ENCODE assay signal across 9 mouse cellular contexts in the genomic region with DNA sequence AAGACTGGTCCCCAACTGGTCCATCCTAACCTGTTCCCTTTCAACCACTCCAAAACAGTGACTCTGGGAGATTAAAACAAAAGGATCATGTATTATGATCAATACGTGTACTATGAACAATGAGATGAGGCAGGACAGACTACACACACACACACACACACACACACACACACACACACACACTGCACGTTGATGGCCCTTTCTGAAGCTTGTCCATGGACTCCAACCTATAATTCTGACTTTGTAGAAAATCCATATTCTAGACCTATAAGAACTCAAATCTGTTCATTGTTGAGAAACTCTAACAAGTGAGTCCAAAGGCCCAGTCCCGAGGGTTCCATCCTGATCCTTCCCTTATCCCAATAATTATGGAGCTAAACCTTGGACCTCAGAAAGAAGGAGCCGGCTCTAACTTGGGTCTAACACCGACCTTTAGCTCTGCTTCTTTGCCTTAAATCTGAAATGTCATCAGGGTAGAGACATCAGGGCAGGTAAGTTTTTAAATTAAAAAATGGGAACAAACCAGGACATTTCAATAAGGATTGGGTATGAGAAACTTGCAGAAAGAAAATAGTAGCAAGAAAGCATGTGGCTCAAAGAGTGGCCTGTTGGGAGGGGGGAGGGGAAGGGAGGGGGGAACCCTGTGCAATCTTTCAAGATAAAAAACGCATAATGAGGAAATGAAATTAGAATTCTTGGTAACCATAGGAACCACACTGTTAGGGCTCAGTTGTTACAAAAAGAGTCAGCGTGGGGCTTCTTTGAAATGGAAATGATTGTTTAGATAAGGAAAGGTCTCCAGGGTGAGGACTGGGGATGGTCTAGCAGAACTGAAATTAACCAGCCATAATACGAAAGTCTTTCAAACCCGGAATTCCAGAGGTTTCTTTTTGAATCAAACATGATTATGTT.
DNase-seq lines count a peak whose midpoint lies in the region; ATAC-seq lines count a peak whose summit lies in the region.
"Had no signal": no experiment of that assay in that cellular context is flagged by ENCODE, and none has a peak within 500 bp of the region (broad histone marks: within the 10 kb centered on the region; RNA-seq: fewer than 3 reads in every experiment).

No protein-coding gene starts in this region.

- 47% methylated on average over 9 of the region's 9 CpGs for WGBS in kidney, embryonic 16.5 days
- WGBS in embryonic facial prominence, embryonic 10.5 days: 45% methylated on average over 9 of the region's 9 CpGs
- WGBS in hindbrain, embryonic 16.5 days: 30% methylated on average over 9 of the region's 9 CpGs
- 44% methylated on average over 9 of the region's 9 CpGs for WGBS in neural tube, embryonic 12.5 days

- no peak overlapping the region for H3K27ac ChIP-seq in kidney, embryonic 16.5 days (ENCODE audit: low read length)
- H3K27ac ChIP-seq in embryonic facial prominence, embryonic 10.5 days (replicated peaks): peak overlapping the region; percentile 37
- 0 out of 2 replicates have a peak overlapping the region, but pooled peaks have one; percentile 12 for H3K27ac ChIP-seq in hindbrain, embryonic 16.5 days (ENCODE audit: low read depth, low read length)
- no peak overlapping the region for H3K27ac ChIP-seq in neural tube, embryonic 12.5 days
- H3K27ac ChIP-seq: limb, embryonic 13.5 days had no signal

- no peak for DNase-seq in kidney, adult 9 months
- DNase-seq in embryonic facial prominence, embryonic 10.5 days (ENCODE audit: low spot score): no peak
- no peak for DNase-seq in ovary, postnatal 36 days (ENCODE audit: low spot score)
- DNase-seq in right cerebral cortex, postnatal 25 days: no peak
- no peak for DNase-seq in left cerebral cortex, adult 18-20 months (ENCODE audit: low spot score in 2 of 2)

- H3K9me3 ChIP-seq in kidney, embryonic 16.5 days (ENCODE audit: low read length): no peaks in the 10 kb centered on the region
- H3K9me3 ChIP-seq in embryonic facial prominence, embryonic 10.5 days: no peaks in the 10 kb centered on the region
- H3K9me3 ChIP-seq in hindbrain, embryonic 16.5 days (ENCODE audit: control insufficient read depth, low read length): no peaks in the 10 kb centered on the region
- no peaks in the 10 kb centered on the region for H3K9me3 ChIP-seq in neural tube, embryonic 12.5 days
- H3K9me3 ChIP-seq: limb, embryonic 13.5 days had no signal

- H3K4me3 ChIP-seq in kidney, embryonic 16.5 days (ENCODE audit: low read length): no peak overlapping the region
- no peak overlapping the region for H3K4me3 ChIP-seq in embryonic facial prominence, embryonic 10.5 days
- H3K4me3 ChIP-seq in hindbrain, embryonic 16.5 days (ENCODE audit: low read length): no peak overlapping the region
- no peak overlapping the region for H3K4me3 ChIP-seq in neural tube, embryonic 12.5 days
- H3K4me3 ChIP-seq: limb, embryonic 13.5 days had no signal

- H3K4me1 ChIP-seq in kidney, embryonic 16.5 days (ENCODE audit: insufficient read depth, low read length): peaks cover 11% of the 10 kb centered on the region
- peaks cover 21% of the 10 kb centered on the region for H3K4me1 ChIP-seq in embryonic facial prominence, embryonic 10.5 days
- H3K4me1 ChIP-seq in hindbrain, embryonic 16.5 days (ENCODE audit: control insufficient read depth, insufficient read depth, low read depth, low read length): peaks cover 7% of the 10 kb centered on the region; the same call in 1 of the 2 replicates
- H3K4me1 ChIP-seq in neural tube, embryonic 12.5 days: peaks cover 5% of the 10 kb centered on the region; the same call in 1 of the 2 replicates

- H3K9ac ChIP-seq in kidney, embryonic 16.5 days (replicated peaks; ENCODE audit: low read length): no peak overlapping the region
- H3K9ac ChIP-seq in hindbrain, embryonic 16.5 days (ENCODE audit: low read depth, low read length): no peak overlapping the region
- no peak overlapping the region for H3K9ac ChIP-seq in neural tube, embryonic 12.5 days
- H3K9ac ChIP-seq: limb, embryonic 13.5 days had no signal

- ATAC-seq in kidney, embryonic 16.5 days (ENCODE audit: low FRiP score, low TSS enrichment): 0 out of 2 replicates have a peak, but pooled peaks have one; percentile 16
- peak; percentile 81 for ATAC-seq in hindbrain, embryonic 16.5 days
- peak; percentile 70 for ATAC-seq in neural tube, embryonic 12.5 days (ENCODE audit: low FRiP score, low read depth)

- no peak overlapping the region for H3K4me2 ChIP-seq in kidney, embryonic 16.5 days (replicated peaks; ENCODE audit: low read depth, low read length)
- peak overlapping the region; percentile 25; the same call in 1 of the 2 replicates for H3K4me2 ChIP-seq in hindbrain, embryonic 16.5 days (ENCODE audit: low read length)
- no peak overlapping the region for H3K4me2 ChIP-seq in neural tube, embryonic 12.5 days (replicated peaks)
- H3K4me2 ChIP-seq: limb, embryonic 13.5 days had no signal

- no peaks in the 10 kb centered on the region for H3K27me3 ChIP-seq in kidney, embryonic 16.5 days (ENCODE audit: insufficient read depth, low read length)
- H3K27me3 ChIP-seq in embryonic facial prominence, embryonic 10.5 days (replicated peaks; ENCODE audit: low read depth, poor library complexity, severe bottlenecking): no peaks in the 10 kb centered on the region
- H3K27me3 ChIP-seq in hindbrain, embryonic 16.5 days (replicated peaks; ENCODE audit: control insufficient read depth, insufficient read depth, low read length): no peaks in the 10 kb centered on the region
- H3K27me3 ChIP-seq in neural tube, embryonic 12.5 days (replicated peaks): no peaks in the 10 kb centered on the region
- H3K27me3 ChIP-seq: limb, embryonic 13.5 days had no signal

- H3K36me3 ChIP-seq in kidney, embryonic 16.5 days (ENCODE audit: insufficient read depth, low read length): no peaks in the 10 kb centered on the region
- H3K36me3 ChIP-seq in embryonic facial prominence, embryonic 10.5 days (replicated peaks): no peaks in the 10 kb centered on the region
- H3K36me3 ChIP-seq in hindbrain, embryonic 16.5 days (ENCODE audit: control insufficient read depth, insufficient read depth, low read length): no peaks in the 10 kb centered on the region
- H3K36me3 ChIP-seq in neural tube, embryonic 12.5 days: no peaks in the 10 kb centered on the region
- H3K36me3 ChIP-seq: limb, embryonic 13.5 days had no signal

Comparison
In these comparisons a context has a peak if more than half of its experiments do, and no peak if none do; other contexts are left out.
1. ATAC-seq: peak in every context shown above with its lines; median percentile 81 in hindbrain, embryonic 16.5 days; 70 in neural tube, embryonic 12.5 days; 16 in kidney, embryonic 16.5 days.
2. H3K27ac ChIP-seq: peak in embryonic facial prominence, embryonic 10.5 days (single experiment) and hindbrain, embryonic 16.5 days (single experiment); none in kidney, embryonic 16.5 days (single experiment) and neural tube, embryonic 12.5 days (single experiment).